Mouse (Mus musculus) heart, embryonic 14.5 days (tissue): ENCODE measurements around the gene Cox7a2. TPM values are rescaled to one million over a fixed set of nuclear protein-coding genes. Genes with fewer than 3 reads are reported as not detected.
A peak's percentile ranks its signal among the peaks of the same experiment; 100 is the strongest.

Experiments used
- ATAC-seq: fragments of 200-750 bp; cut with Nextera tagmentation; 2 replicates; pipeline ENCODE4 v1.8.0; 2017; ENCODE audit warnings: low read depth, moderate TSS enrichment; ENCODE audit not compliant: insufficient number of reproducible peaks, insufficient read depth, low FRiP score
- H3K27ac ChIP-seq, 2 experiments: fragments of 200-500 bp in 1 of 2; fragments of 300-500 bp in 1 of 2; sonication (generic) in 1 of 2; replicated peaks in 1 of 2; 2 replicates each; pipeline ENCODE4 v1.5.1; 2012 to 2014; ENCODE audit warnings: low read depth in 2 of 2, low read length in 2 of 2, control low read depth in 1 of 2, mild to moderate bottlenecking in 1 of 2, mixed read lengths in 1 of 2; ENCODE audit not compliant: control insufficient read depth in 1 of 2, insufficient read depth in 1 of 2
- H3K27me3 ChIP-seq: fragments of 300-500 bp; sonication (generic); 2 replicates; pipeline ENCODE4 v1.6.1; 2014; ENCODE audit warnings: mild to moderate bottlenecking, low read length, control low read depth; ENCODE audit not compliant: control insufficient read depth, insufficient read depth
- H3K36me3 ChIP-seq: fragments of 300-500 bp; sonication (generic); 2 replicates; pipeline ENCODE4 v1.6.1; 2014; ENCODE audit warnings: mild to moderate bottlenecking, control low read depth, low read length, mixed read lengths; ENCODE audit not compliant: control insufficient read depth, insufficient read depth
- H3K4me1 ChIP-seq, 2 experiments: fragments of 200-500 bp in 1 of 2; fragments of 300-500 bp in 1 of 2; sonication (generic) in 1 of 2; 2 replicates each; pipeline ENCODE4 v1.6.1; 2012 to 2014; ENCODE audit warnings: low read length in 2 of 2, control low read depth in 1 of 2, mixed read lengths in 1 of 2; ENCODE audit not compliant: control insufficient read depth in 2 of 2, insufficient read depth in 2 of 2
- H3K4me2 ChIP-seq: fragments of 300-500 bp; sonication (generic); 2 replicates; pipeline ENCODE4 v1.6.1; 2014; ENCODE audit warnings: mild to moderate bottlenecking, low read length
- H3K4me3 ChIP-seq, 2 experiments: fragments of 200-500 bp in 1 of 2; fragments of 300-500 bp in 1 of 2; sonication (generic) in 1 of 2; 2 replicates each; pipeline ENCODE4 v1.5.1; 2012 to 2014; ENCODE audit warnings: low read length in 2 of 2, mild to moderate bottlenecking in 2 of 2, control low read depth in 1 of 2, low read depth in 1 of 2, moderate library complexity in 1 of 2; ENCODE audit not compliant: control insufficient read depth in 1 of 2, insufficient read depth in 1 of 2
- H3K9ac ChIP-seq: fragments of 300-500 bp; sonication (generic); 2 replicates; pipeline ENCODE4 v1.6.1; 2014; ENCODE audit warnings: mild to moderate bottlenecking, low read length
- H3K9me3 ChIP-seq: fragments of 300-500 bp; sonication (generic); 2 replicates; pipeline ENCODE4 v1.6.1; 2016; ENCODE audit warnings: low read length, control low read depth; ENCODE audit not compliant: control insufficient read depth
- WGBS: fragments of 180-500 bp; shearing (Covaris S2); extraction: QIAGEN DNeasy Blood & Tissue Kit; methylation state at CpG from one replicate; pipeline ENCODE4 v1.1.7; 2014; 5-methylcytosine and 5-hydroxymethylcytosine counted together
- polyA plus RNA-seq: library from polyadenylated mRNA; unstranded; fragments of >200 nt; fragmentation: Nextera tagmentation; extraction: Ambion mirVana; gene quantifications from 2 replicates; pipeline ENCODE4 v1.2.1, GENCODE M21; 2014

Cox7a2 gene
- polyA plus RNA-seq, 1 experiment from 2014 or later: 1,757 TPM

GRCm38 (mm10) chr9:79716909-79717835 lies 42.5 kb downstream of the Cox7a2 start:
- ATAC-seq: no peak
- 7% methylated on average over 23 of the region's 23 CpGs for WGBS
- H3K4me3 ChIP-seq: peak overlapping the region; percentile 57 to 69
- peaks cover 18% of the 10 kb centered on the region for H3K27me3 ChIP-seq
- peaks cover 19 to 35% of the 10 kb centered on the region in 2 experiments for H3K4me1 ChIP-seq
- H3K4me2 ChIP-seq: peak overlapping the region; percentile 87
- peaks cover 4% of the 10 kb centered on the region; the same call in 1 of the 2 replicates for H3K9me3 ChIP-seq
- peak overlapping the region; percentile 70 for H3K9ac ChIP-seq
- H3K27ac ChIP-seq: peak overlapping the region; percentile 4 to 62; a peak in 2 of 4 replicates
- no peaks in the 10 kb centered on the region for H3K36me3 ChIP-seq

GRCm38 (mm10) chr9:79716496-79716895 lies 43.2 kb downstream of the Cox7a2 start:
- H3K27ac ChIP-seq: peak overlapping the region in 1 of 2 experiments; percentile 50; a peak in 2 of 4 replicates
- 34% methylated on average over 5 of the region's 5 CpGs for WGBS

GRCm38 (mm10) chr9:79714471-79715045 lies 45.1 kb downstream of the Cox7a2 start:
- H3K9ac ChIP-seq: peak overlapping the region; percentile 71
- WGBS: 6% methylated on average over 16 of the region's 16 CpGs
- H3K4me3 ChIP-seq: peak overlapping the region; percentile 34 to 36
- H3K27ac ChIP-seq: peak overlapping the region; percentile 87 to 89
- H3K36me3 ChIP-seq: no peaks in the 10 kb centered on the region
- peaks cover 3% of the 10 kb centered on the region; the same call in 1 of the 2 replicates for H3K27me3 ChIP-seq
- peak; percentile 69 for ATAC-seq
- peak overlapping the region; percentile 67 for H3K4me2 ChIP-seq
- peaks cover 17 to 35% of the 10 kb centered on the region in 2 experiments for H3K4me1 ChIP-seq
- no peaks in the 10 kb centered on the region for H3K9me3 ChIP-seq

More at GRCm38 (mm10) chr9:79716496-79716895, 43.2 kb downstream of the Cox7a2 start:
- H3K36me3 ChIP-seq: no peaks in the 10 kb centered on the region
- peaks cover 15% of the 10 kb centered on the region for H3K27me3 ChIP-seq
- no peaks in the 10 kb centered on the region for H3K9me3 ChIP-seq
- ATAC-seq: no peak
- H3K4me1 ChIP-seq: peaks cover 19 to 35% of the 10 kb centered on the region in 2 experiments
- H3K9ac ChIP-seq: peak overlapping the region; percentile 55
- peak overlapping the region; percentile 87 for H3K4me2 ChIP-seq
- H3K4me3 ChIP-seq: peak overlapping the region in 1 of 2 experiments; percentile 57; a peak in 3 of 4 replicates

Other genes with a start within 250 kb of the Cox7a2 start
- gene Col12a1, start 41.0 kb downstream of the Cox7a2 start, polyA plus RNA-seq: 16.8 and 18.4 TPM in 2 replicates
- gene Tmem30a, start 33.6 kb upstream of the Cox7a2 start, polyA plus RNA-seq: 90.9 and 93.3 TPM in 2 replicates